Mouse (Mus musculus) hindlimb bud, embryonic 11.5 days (tissue): ENCODE results near the gene Il13ra1.

Experiments
- DNase-seq: peaks from one replicate; pipeline ENCODE4 v3.0.0-alpha.2; 2012; ENCODE audit warnings: low read depth, low spot score; ENCODE audit errors: extremely low spot score

The Il13ra1 gene

DNA sequence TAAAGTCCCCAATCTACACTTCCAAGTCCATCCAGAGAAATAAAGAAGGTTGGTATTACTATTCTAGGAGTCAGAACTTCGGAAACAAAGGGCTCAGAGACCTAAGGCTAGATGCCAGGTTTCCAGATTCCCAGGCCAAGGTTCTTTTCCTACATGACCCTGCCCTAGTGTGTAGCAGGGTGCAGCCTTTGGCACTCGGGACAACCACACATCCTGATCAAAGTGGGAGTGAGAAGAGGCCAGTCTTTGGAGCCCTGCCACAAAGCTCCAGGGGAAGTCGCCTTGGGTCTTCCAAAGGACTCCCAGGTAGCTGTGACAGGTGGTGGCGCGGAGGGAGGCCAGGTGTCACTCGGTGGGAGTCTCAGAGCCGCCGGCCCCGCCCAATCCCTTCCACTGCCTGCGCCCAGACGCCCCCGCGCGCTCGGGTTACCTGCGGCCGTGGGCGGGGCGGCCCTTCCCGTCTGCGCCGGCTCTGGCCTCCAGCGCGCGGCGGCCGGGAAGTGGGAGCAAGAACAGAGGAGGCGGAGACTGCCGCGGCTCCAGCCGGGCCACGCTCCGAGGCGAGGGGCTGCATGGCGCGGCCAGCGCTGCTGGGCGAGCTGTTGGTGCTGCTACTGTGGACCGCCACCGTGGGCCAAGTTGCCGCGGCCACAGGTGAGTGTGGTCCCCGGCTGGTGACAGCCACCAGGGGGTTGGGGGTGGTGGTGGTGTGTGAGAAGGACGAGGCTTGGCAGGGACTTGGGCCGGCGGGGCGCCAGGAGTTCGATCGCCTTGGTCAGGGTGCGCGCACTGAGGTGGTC lies at the start of gene Il13ra1:
Il13ra1 (plus strand) TSS at position 489 of the 800 bp plus-strand sequence.
- no peak for DNase-seq

DNA sequence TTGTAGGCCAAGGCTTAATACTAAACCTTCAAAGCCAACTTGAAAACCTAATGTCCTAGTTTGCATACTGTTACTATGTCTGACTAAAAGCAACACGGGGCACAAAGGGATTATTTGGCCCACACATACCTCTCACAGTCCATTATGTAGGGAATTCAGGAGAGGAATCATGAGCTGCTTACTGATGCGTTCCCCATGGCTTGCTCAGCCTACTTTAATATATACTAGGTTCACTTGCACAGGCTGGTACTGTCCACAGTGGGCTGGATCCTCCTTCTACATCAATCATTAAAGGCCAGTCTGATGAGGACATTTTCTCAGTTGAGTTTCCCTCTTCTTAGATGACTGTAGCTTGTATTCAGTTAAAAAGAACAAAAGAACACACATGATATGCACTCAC lies 37.9 kb upstream of the Il13ra1 start:
- no peak for DNase-seq

DNA sequence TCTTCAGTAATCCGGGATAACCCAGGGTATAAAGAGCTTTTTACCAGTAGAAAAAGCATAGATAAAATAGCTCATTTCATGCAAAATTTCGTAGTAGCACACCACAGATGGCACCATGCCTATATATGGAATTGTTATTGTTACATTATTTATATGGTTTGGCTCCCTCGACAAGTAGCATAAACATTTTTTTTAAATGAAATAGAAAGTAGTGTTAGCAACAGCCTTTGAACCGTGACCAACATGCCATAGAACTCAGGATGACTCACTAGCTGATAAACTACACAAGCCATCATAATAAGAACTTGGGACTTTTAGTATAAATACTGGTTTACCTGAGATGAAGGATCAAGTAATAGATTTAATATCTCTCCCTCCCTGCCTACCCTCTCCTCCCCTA lies 34.7 kb upstream of the Il13ra1 start:
- no peak for DNase-seq

DNA sequence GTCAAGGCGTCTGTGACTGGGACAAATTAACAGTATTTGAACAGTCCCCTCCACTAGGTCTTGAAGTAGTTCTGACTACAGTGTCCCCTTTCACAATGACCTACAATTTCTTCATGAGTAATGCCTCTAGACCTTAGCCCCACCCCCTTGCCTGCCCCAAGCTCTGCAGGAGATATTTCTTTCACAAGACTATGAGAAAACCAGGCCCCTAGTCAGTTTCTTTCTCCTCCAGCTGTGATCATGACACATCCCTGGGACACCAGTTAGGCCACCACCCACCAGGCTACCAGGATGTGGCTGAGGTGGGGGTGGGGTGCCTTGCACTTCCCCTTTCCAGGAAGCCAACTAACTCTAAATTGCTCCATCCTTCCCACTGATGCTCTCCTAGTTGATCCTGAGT lies 29.0 kb upstream of the Il13ra1 start:
- DNase-seq = no peak

DNA sequence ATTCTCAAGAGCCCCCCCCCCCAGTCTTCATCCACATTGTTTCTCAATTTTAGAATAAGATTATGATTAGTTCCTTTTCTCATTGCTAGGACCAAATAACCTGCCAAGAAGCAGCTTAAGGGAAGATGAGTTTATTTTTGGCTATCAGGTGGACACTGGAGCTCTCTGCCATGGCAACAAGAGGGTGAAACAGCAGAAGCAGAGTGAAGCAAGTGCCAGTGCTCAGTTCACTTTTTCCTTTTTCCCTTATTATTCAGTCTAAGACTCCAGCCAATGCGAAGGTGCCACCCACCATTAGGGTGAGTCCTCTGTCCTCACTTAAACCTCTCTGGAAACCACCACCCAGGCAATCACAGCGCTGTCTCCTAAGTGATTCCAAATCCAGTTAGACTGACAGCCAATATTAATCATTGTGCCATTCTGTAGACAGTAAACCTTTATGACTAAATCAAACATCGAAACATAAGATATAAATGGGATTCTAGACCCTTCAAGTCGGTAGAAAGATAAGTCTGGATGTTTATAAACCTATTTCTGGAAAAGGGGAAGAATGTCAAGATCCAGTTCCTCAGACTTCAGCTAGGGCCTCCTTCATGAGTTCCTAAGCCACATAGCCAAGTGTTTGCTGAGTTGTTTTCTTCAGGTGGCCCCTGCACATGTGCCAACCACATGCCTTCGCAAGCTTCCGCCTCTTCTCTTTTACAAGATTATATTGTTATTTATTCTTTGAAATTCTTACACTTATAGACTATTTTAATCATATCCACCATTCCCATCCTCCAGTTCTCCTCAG lies 23.2 kb upstream of the Il13ra1 start:
- DNase-seq = no peak

DNA sequence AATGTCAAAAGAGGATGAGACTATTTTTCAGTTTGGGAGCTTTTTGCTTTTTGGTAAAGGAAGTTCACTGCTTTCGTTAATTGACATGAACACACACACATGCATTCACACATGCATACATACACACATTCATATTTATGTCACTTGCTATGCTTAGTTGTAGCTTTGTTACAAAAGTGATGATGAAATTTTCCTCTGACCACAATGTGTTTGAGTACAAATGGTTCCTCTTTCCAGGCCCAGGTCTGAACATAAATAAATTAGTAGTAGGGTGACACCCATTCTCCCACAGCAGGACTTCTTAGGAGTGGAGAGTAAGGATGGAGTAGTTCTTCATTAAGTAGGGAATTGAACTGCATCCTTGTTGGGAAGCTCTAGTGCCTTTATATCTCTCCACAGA lies 11.0 kb upstream of the Il13ra1 start:
- no peak for DNase-seq

DNA sequence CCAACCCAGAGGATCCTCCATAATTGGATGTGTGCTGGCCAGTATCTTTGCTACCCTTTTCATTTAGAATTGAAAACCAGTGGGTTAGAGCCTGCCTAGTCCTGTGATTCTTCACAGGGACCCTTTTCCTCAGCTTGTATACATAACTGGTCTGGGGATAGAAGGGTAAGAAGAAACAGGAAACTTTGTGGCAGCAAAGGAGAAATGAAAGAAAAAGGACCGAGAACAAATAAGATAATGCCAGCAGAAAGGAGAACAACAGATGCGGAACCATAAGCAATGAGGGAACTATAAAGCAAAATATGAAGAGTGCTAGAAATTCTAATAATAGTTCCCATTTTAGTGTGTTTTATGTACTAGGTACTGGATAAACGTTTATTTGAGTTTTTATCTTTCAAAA lies 10.6 kb upstream of the Il13ra1 start:
- no peak for DNase-seq

DNA sequence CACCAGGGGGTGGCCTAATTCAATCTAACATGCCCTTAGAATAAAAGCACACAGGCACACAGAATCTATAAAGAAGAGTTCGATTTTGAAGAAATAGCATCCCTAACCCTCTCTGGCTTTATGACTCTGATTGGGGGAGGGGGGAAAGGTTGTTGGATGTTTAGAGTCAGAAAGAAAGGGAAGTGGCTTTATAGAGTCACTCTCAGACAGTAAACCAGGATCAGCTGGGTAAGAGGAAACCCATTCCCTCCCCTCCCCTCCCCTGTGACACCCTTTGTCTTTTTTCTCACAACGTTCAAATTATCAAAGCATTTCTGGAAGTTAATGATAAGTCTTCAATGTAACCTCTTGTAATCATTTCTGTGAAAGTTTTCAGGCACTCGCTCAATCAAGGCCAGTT lies 3.3 kb upstream of the Il13ra1 start:
- no peak for DNase-seq

DNA sequence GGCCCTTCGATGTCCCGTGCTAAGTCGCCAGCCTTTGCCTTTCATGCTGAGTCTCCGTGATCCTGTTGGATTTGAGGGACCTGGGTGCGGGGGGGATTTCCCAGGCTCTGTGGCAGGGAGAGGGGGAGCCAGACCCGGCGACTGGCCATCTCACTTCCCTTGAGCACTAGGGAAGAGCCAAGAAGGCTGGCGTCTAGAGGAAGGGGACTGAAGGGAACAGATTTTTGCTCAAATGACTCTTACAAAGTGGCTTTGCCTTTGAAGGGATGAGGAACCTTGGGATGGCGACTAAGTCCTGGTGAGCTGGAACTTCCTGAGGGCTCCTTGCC lies 476 bp downstream of the Il13ra1 start:
- DNase-seq = no peak

DNA sequence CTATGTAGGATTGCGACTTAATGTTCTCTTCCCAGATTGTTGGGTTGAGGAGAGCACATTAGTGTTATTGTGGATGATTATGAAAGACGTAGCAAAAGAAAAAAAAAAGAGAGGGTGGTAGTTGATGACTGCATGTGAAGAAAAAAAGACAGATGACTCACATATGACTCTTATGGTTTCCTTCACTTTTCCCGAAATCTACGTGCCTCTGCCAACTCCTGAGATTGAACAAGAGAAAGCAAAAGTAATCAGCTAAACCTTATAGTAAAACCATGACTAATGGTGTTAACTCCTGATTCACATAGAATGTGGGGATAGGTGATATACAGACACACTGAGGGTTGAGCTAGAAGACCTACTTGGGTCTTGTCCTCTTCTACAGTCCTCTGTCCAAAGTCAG lies 3.3 kb downstream of the Il13ra1 start:
- DNase-seq = no peak

DNA sequence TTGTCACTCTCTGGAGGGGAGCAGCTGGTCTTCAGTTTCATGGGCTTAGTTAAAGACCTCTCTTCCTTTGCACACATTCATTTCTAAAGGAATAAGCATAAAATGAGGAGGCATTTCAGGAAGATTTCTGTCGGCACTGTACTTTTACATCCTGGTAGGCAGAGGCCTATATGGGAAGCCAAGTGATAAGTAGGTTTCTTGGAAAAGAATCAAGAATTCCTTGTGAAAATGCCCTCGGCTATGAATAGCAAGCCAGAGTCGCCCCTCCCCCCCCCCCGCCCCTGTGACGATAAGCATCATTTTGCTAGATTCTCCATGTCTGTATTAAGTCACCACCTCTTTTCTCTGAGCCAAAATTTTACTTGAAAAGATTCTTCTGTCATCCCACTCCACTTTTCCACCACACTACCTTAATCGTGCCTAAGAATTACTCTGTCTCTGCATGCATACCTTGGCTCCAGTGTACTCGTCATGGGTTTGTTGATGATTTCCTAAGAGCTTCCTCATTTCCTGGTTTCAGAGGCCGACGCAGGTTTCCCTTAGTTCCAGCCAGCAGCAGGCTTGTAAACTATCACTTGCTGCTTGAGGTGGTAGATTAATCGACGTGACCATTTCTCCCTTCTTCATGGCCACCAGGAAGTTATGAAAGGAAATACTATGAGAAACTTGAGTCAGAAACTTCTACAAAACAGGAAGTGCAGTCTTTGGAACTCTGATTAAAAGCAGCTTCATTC lies 17.3 kb downstream of the Il13ra1 start:
- no peak for DNase-seq

DNA sequence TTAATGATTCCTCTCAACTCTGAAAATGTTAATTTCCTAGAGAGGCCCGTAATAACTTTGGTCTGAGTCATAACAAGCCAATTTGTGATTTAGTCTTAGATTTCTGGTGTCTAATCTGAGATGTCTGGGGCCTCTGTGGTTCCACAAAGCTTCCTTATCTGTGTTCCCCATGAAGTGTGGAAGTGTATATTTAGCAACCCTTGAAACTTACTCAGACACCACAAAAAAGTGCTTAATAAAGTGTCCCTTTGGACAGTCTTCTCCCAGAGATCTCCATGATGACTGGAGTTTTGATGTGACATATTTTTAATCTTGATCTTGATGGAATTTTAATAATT lies 17.8 kb downstream of the Il13ra1 start:
- DNase-seq = no peak

DNA sequence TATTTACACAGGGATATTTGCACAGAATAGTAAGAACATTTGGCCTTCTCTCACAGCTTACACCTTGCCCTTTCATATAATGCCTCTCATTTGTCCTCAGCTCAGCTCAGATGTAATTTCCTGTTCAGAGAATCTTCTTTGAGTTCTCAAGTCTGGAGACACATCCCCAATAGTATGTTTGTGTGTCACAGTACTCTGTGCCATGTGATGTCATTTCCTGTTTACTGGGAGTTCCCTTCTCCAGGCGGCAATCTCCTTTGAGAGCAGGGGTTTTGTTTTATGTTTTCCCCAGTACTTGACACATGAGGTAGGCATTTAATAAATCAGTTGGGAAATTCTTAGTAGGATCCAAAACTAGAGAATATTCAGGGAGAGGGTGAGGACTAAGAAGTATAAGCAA lies 24.4 kb downstream of the Il13ra1 start:
- DNase-seq = no peak

DNA sequence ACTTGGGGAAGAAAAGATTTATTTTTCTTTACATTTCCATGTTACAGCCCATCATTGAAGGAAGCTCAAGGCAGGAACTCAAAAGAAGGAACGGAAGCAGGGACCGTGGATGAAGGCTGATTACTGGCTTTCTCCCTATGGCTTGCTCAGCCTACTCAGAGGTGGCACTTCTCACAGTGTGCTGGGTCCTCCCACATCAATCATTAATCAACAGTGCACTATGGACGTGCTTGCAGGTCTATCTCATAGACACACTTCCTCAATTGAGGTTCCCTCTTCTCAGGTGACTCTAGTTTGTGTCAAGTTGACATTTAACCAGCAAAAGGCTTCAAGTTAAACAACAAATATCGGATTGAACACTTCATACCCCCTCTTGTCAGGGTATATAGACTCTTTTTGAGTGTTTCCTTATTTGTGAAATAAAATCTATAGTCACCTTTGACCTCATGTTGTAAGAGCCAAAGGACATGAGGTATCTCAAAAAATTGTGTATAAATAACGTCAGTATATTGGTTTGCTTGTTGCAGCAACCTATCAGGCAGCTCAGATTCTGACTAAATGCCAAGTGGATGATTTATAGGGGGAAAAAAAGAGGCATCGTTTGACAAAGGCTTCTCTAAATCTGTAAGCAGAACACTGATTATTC lies 30.2 kb downstream of the Il13ra1 start:
- DNase-seq = no peak

DNA sequence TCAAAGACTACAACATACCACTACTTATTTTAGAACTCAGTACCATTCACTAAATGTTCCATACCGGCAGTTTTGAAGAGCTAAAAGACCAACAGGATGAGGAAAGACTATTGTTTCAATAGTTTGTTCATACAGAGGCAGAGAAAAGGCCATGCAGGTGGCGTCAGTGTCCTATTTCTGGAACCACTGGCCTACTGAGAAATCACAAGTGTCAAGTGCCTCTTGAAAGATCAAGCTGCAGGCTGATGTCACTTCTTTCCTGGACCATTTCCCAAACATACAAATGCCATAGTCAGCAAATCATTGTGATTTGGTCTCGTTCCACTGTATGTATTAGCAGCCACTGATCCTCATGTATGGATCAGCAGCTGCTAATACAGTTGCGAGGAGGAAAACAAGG lies 34.8 kb downstream of the Il13ra1 start:
- no peak for DNase-seq

DNA sequence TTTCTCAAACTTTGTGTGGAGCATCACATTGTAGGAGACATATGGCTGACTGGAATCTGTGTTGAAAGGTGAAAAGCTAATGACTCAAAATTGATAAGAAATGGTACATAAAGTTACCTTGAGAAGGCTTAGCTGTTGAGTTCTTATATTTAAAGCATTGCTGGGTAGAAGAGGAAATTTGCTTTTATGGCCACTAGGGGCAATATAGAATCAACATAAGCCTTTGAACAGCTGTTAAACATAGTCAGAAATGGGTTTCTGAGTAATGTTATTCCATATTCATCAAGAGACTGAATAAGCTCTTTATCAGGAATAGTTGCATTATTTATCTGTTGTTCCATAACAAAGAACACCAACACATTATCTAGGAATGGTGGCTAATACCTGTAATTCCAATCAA lies 38.2 kb downstream of the Il13ra1 start:
- no peak for DNase-seq

DNA sequence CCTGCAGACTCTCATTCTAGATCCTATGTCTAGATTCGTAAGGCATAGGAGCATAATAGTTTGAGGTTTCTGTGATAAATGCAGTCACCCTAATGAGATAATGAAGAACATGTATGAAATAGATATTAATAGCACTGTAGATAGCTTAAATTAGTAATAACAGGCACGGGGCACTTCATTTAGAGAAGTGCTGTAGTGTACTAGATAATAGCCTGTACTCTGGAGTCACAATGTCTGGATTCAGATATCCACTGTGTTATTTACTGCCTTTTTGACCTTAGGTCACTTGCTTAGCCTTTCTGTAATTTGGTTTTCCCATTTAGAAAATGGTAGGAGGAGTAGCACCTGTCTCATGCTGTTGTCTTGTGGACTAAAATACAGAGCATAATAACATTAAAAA lies 44.8 kb downstream of the Il13ra1 start:
- DNase-seq = no peak

DNA sequence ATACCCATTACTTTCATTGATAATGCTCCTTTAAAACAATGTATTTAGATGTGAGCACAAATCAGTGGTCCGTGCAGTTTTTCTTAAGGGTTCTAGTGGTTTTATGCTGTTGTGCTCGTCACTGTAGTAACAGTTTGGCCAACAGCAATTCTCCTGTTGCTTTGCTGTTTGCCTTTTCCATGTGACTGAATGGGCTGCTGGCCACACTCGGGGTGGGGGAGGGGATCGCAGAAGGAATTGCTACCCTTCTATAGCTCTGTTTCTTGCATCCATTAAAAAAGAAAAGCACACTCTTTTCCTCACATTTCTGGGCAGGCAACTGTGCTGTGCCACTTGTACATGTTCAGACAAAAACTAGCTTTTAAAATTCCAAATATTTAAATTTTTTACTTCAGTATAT lies 49.7 kb downstream of the Il13ra1 start:
- DNase-seq = no peak

DNA sequence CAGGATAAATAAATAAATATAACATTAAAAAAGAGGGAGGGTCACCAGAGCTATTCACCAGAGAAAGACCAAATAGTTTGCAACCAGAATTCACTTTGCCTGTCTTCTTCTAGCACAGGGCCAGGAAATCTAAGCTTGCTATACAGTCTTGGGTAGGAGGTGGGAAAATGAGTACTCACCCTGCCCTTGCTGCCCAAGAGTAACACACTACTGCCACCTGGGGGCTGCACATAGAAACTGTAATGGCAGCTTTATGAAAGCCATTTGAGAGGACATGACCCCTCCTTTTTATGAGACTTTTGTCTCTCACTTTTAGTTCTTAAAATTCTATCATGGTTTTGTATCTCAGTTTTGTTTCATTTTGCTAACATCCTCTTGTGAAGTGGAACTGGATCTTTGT lies 71.7 kb downstream of the Il13ra1 start:
- no peak for DNase-seq

DNA sequence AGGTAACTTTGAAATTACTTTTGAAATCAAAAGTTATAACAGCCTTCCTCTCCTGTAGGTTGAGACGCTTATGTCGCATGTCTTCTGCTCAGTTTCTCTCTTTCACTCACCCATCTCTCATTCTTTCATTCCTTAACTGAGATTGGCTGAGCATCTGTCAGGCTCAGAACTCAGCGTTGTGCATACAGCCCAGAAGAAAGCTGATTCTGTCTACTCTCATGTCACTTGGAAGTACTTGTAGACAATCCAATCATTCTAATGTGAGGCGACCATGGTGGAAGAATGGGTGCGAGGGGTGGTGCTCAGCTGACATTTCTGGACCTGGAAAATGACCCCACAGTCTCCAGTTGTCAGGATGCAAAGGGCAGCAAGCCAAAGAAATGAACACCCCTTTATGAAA lies 74.1 kb downstream of the Il13ra1 start:
- DNase-seq = no peak

DNA sequence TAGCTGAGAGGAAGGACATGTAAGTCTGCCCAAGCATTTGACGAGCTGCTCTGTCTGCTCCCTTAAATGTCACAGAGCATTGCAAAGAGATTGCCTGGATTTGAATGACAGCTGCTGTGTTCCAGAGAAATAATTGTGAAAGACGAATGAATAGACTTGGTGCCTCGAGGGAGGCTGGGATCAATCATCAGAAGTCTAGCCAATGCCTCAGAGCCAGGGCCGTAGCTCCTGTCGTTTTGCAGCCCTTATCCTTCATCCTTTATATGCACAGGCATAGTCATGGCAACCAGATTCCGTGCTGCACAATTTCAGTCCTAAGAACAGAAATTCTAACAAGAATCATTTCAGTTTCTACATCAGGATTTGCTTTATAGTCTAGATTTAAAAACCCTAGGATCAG lies 74.5 kb downstream of the Il13ra1 start:
- DNase-seq = no peak

DNA sequence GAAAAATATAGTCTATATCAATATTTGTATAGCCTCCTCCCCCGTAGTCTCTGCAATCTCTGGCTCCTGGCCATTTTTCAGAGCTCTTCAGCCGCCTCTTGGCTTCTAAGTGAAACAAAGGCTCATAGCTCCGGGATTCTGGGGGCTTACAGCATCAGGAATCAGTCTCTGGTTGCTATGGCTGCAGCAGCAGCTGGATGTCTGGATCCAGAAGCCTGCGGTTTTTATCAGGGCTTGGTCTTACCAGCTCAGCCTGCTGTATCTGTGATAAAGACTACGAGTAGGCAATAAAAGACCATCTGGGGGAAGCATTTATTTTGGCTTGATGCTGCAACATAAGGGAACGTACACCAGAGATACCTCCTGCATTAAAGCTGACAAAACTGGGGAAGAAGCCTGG lies 82.0 kb downstream of the Il13ra1 start:
- DNase-seq = no peak
